Mouse (Mus musculus) liver, embryonic 14.5 days (tissue): ENCODE measurements around the gene Ifngr2.

Experiments used
- CTCF ChIP-seq: IDR thresholded peaks from 2 replicates; pipeline ENCODE4 v1.5.1; 2016; ENCODE audit warnings: antibody characterized with exemption, low read depth, control low read depth
- EP300 ChIP-seq: IDR thresholded peaks from 2 replicates; pipeline ENCODE4 v1.6.1; 2016; ENCODE audit warnings: antibody characterized with exemption, low read depth

DNA sequence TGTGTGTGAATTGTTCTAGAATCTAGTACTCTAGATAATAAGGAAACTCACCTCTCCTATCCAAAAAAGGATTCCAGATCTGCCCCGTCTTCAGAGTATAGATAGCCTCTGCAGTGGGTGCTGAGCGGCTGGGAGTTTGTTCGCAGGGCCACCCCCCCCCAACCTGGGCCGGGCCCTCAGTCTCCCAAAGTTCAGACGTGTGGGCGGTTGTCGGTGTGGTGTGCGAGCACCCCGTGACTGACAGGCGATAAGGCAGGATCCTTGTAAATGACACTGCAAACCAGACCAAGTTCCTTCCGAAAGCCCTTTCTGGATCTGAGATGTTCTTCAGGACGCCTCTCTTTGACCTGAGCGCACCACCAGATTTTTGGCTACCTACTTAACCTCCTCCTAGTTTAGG, 12.4 kb upstream of the Ifngr2 start:
- TF ChIP-seq EP300, result no peak
- no peak for TF ChIP-seq CTCF
